Mouse (Mus musculus) layer of hippocampus, postnatal 36 days (tissue): ENCODE data around the gene Kif21a. TPM values are rescaled to one million over a fixed set of nuclear protein-coding genes. Genes with fewer than 3 reads are reported as not detected.
A peak's percentile ranks its signal among the peaks of the same experiment; 100 is the strongest.

Source experiments
- DNase-seq, 2 experiments: peaks; one replicate each; pipeline ENCODE4 v3.0.0; 2022
- total RNA-seq, 2 experiments: library from RNA; stranded (reverse); gene quantifications; 2 replicates each; pipeline ENCODE4 v1.2.3; 2021

The Kif21a gene
- total RNA-seq, 2 experiments from 2014 or later = 124 to 127 TPM

- peak; percentile 41 for DNase-seq
Observed at GRCm38 (mm10) chr15:91018161-91018860, 31.4 kb downstream of the Kif21a start.

- DNase-seq = peak in 1 of 2 experiments; percentile 30
Observed at GRCm38 (mm10) chr15:91017261-91018160, 32.2 kb downstream of the Kif21a start.

GRCm38 (mm10) chr15:91016366-91016765 lies 33.4 kb downstream of the Kif21a start:
- DNase-seq = no peak

- DNase-seq = no peak
Observed at GRCm38 (mm10) chr15:91012793-91013580, 36.8 kb downstream of the Kif21a start.

- DNase-seq = no peak
Observed at GRCm38 (mm10) chr15:91010218-91010617, 39.5 kb downstream of the Kif21a start.

GRCm38 (mm10) chr15:91007123-91007830 lies 42.5 kb downstream of the Kif21a start:
- no peak for DNase-seq

- DNase-seq = no peak
Observed at GRCm38 (mm10) chr15:91004726-91005125, 45.0 kb downstream of the Kif21a start.

GRCm38 (mm10) chr15:91001037-91001616 lies 48.6 kb downstream of the Kif21a start:
- no peak for DNase-seq

GRCm38 (mm10) chr15:91000280-91001036 lies 49.3 kb downstream of the Kif21a start:
- no peak for DNase-seq

GRCm38 (mm10) chr15:90992871-90993270 lies 56.9 kb downstream of the Kif21a start:
- no peak for DNase-seq

- DNase-seq = no peak
Observed at GRCm38 (mm10) chr15:90992388-90992787, 57.4 kb downstream of the Kif21a start.

GRCm38 (mm10) chr15:90991843-90992242 lies 57.9 kb downstream of the Kif21a start:
- DNase-seq = no peak

- DNase-seq = no peak
Observed at GRCm38 (mm10) chr15:90987714-90988250, 62.0 kb downstream of the Kif21a start.

- DNase-seq = no peak
Observed at GRCm38 (mm10) chr15:90975914-90976313, 73.8 kb downstream of the Kif21a start.

GRCm38 (mm10) chr15:90971914-90972767 lies 77.6 kb downstream of the Kif21a start:
- DNase-seq = no peak

- DNase-seq = no peak
Observed at GRCm38 (mm10) chr15:90963320-90963719, 86.4 kb downstream of the Kif21a start.

GRCm38 (mm10) chr15:90962548-90962947 lies 87.2 kb downstream of the Kif21a start:
- no peak for DNase-seq

GRCm38 (mm10) chr15:90960831-90961554 lies 88.8 kb downstream of the Kif21a start:
- no peak for DNase-seq

GRCm38 (mm10) chr15:90951383-90951782 lies 98.4 kb downstream of the Kif21a start:
- no peak for DNase-seq
